Mouse (Mus musculus): ENCODE measurements around the gene Scd3. TPM values are rescaled to one million over a fixed set of nuclear protein-coding genes. Genes with fewer than 3 reads are reported as not detected.

Gene Scd3
- polyA plus RNA-seq, 1 experiment = not detected

GRCm38 (mm10) chr19:44266824-44267498, 63.9 kb downstream of the Scd3 start:
- Histone ChIP-seq H3K4me1 (ENCODE audit: control insufficient read depth, insufficient read depth, insufficient read length, low read length) (peaks cover 3% of the 10 kb centered on the region; the same call in 1 of the 2 replicates), H3K27ac (ENCODE audit: insufficient read depth, low read depth, low read length) (peak overlapping the region; percentile 37), H3K27me3 (ENCODE audit: control insufficient read depth, insufficient read depth, low read length) (no peaks in the 10 kb centered on the region), H3K36me3 (ENCODE audit: control insufficient read depth, insufficient read depth, low read length) (no peaks in the 10 kb centered on the region), H3K4me3 (ENCODE audit: low read depth, low read length) (peak overlapping the region; percentile 62)
- TF ChIP-seq CTCF (IDR thresholded peaks at IDR 0.05; ENCODE audit: extremely low read depth, insufficient read length, insufficient replicate concordance, low read depth, low read length) (no peak), POLR2A (IDR thresholded peaks at IDR 0.05; ENCODE audit: low read depth, low read length) (no peak)
- WGBS = under 1% methylated on average over 43 of the region's 43 CpGs

DNA sequence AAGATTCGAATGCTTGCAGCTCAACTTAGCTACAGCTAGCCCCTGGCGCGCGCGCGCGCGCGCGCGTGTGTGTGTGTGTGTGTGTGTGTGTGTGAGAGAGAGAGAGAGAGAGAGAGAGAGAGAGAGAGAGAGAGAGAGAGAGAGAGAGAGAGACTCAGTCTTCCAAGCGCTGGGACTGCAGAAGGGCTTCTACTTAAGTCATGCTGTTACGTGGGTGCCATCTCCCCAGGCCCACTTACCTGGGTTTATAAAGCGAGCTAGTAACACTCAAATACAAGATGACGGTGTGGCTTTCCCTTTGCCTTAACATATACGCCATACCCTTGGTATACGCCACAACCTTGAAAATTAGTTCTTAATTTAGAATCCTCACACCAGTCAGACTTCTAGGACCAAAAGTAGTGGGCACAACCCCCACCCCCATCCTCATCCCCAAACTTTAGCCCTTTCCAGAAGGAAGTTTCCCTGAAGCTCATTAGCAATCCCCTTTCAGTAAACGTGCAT, 64.5 kb downstream of the Scd3 start:
- no peak for TF ChIP-seq CTCF (IDR thresholded peaks at IDR 0.05; ENCODE audit: extremely low read depth, insufficient read length, insufficient replicate concordance, low read depth, low read length)
- no peak for TF ChIP-seq POLR2A (IDR thresholded peaks at IDR 0.05; ENCODE audit: low read depth, low read length)
- Histone ChIP-seq H3K4me3 (ENCODE audit: low read depth, low read length) (peak overlapping the region; percentile 62), H3K27me3 (ENCODE audit: control insufficient read depth, insufficient read depth, low read length) (no peaks in the 10 kb centered on the region), H3K36me3 (ENCODE audit: control insufficient read depth, insufficient read depth, low read length) (no peaks in the 10 kb centered on the region), H3K27ac (ENCODE audit: insufficient read depth, low read depth, low read length) (peak overlapping the region; percentile 37), H3K4me1 (ENCODE audit: control insufficient read depth, insufficient read depth, insufficient read length, low read length) (peaks cover 3% of the 10 kb centered on the region; the same call in 1 of the 2 replicates)
- 15% methylated on average over 18 of the region's 18 CpGs for WGBS

- WGBS = 70% methylated on average over 4 of the region's 4 CpGs
- no peaks in the 10 kb centered on the region for H3K27me3 ChIP-seq (ENCODE audit: control insufficient read depth, insufficient read depth, low read length)
- no peaks in the 10 kb centered on the region for H3K4me1 ChIP-seq (ENCODE audit: control insufficient read depth, insufficient read depth, insufficient read length, low read length)
- no peak for TF ChIP-seq POLR2A (IDR thresholded peaks at IDR 0.05; ENCODE audit: low read depth, low read length)
- no peak overlapping the region for H3K27ac ChIP-seq (ENCODE audit: insufficient read depth, low read depth, low read length)
- H3K36me3 ChIP-seq (ENCODE audit: control insufficient read depth, insufficient read depth, low read length) = no peaks in the 10 kb centered on the region
- H3K4me3 ChIP-seq (ENCODE audit: low read depth, low read length) = no peak overlapping the region
These were observed 70.6 kb downstream of the Scd3 start for GRCm38 (mm10) chr19:44273711-44274110.

GRCm38 (mm10) chr19:44274452-44274851, 71.4 kb downstream of the Scd3 start:
- 92% methylated on average over 4 of the region's 4 CpGs for WGBS
- no peaks in the 10 kb centered on the region for H3K4me1 ChIP-seq (ENCODE audit: control insufficient read depth, insufficient read depth, insufficient read length, low read length)
- no peak overlapping the region for H3K27ac ChIP-seq (ENCODE audit: insufficient read depth, low read depth, low read length)
- H3K27me3 ChIP-seq (ENCODE audit: control insufficient read depth, insufficient read depth, low read length) = no peaks in the 10 kb centered on the region
- no peaks in the 10 kb centered on the region for H3K36me3 ChIP-seq (ENCODE audit: control insufficient read depth, insufficient read depth, low read length)
- no peak overlapping the region for H3K4me3 ChIP-seq (ENCODE audit: low read depth, low read length)
- TF ChIP-seq POLR2A (IDR thresholded peaks at IDR 0.05; ENCODE audit: low read depth, low read length) = no peak
- TF ChIP-seq CTCF (IDR thresholded peaks at IDR 0.05; ENCODE audit: extremely low read depth, insufficient read length, insufficient replicate concordance, low read depth, low read length) = no peak

GRCm38 (mm10) chr19:44275418-44275817, 72.3 kb downstream of the Scd3 start:
- Histone ChIP-seq H3K27me3 (ENCODE audit: control insufficient read depth, insufficient read depth, low read length) (no peaks in the 10 kb centered on the region), H3K4me1 (ENCODE audit: control insufficient read depth, insufficient read depth, insufficient read length, low read length) (no peaks in the 10 kb centered on the region), H3K36me3 (ENCODE audit: control insufficient read depth, insufficient read depth, low read length) (no peaks in the 10 kb centered on the region), H3K27ac (ENCODE audit: insufficient read depth, low read depth, low read length) (no peak overlapping the region), H3K4me3 (ENCODE audit: low read depth, low read length) (no peak overlapping the region)
- TF ChIP-seq CTCF (IDR thresholded peaks at IDR 0.05; ENCODE audit: extremely low read depth, insufficient read length, insufficient replicate concordance, low read depth, low read length) (no peak), POLR2A (IDR thresholded peaks at IDR 0.05; ENCODE audit: low read depth, low read length) (no peak)
- WGBS = 86% methylated on average over 1 of the region's 1 CpGs

- Histone ChIP-seq H3K27ac (ENCODE audit: insufficient read depth, low read depth, low read length) (no peak overlapping the region), H3K36me3 (ENCODE audit: control insufficient read depth, insufficient read depth, low read length) (no peaks in the 10 kb centered on the region), H3K4me1 (ENCODE audit: control insufficient read depth, insufficient read depth, insufficient read length, low read length) (peaks cover 1% of the 10 kb centered on the region; the same call in 1 of the 2 replicates), H3K27me3 (ENCODE audit: control insufficient read depth, insufficient read depth, low read length) (no peaks in the 10 kb centered on the region), H3K4me3 (ENCODE audit: low read depth, low read length) (no peak overlapping the region)
- TF ChIP-seq CTCF (IDR thresholded peaks at IDR 0.05; ENCODE audit: extremely low read depth, insufficient read length, insufficient replicate concordance, low read depth, low read length) (no peak), POLR2A (IDR thresholded peaks at IDR 0.05; ENCODE audit: low read depth, low read length) (no peak)
- 45% methylated on average over 5 of the region's 5 CpGs for WGBS
These were observed 73.8 kb downstream of the Scd3 start for GRCm38 (mm10) chr19:44276861-44277260.

- Histone ChIP-seq H3K27me3 (ENCODE audit: control insufficient read depth, insufficient read depth, low read length) (no peaks in the 10 kb centered on the region), H3K4me1 (ENCODE audit: control insufficient read depth, insufficient read depth, insufficient read length, low read length) (peaks cover 4% of the 10 kb centered on the region; the same call in 1 of the 2 replicates), H3K36me3 (ENCODE audit: control insufficient read depth, insufficient read depth, low read length) (no peaks in the 10 kb centered on the region), H3K4me3 (ENCODE audit: low read depth, low read length) (no peak overlapping the region), H3K27ac (ENCODE audit: insufficient read depth, low read depth, low read length) (no peak overlapping the region)
- 89% methylated on average over 8 of the region's 8 CpGs for WGBS
- TF ChIP-seq POLR2A (IDR thresholded peaks at IDR 0.05; ENCODE audit: low read depth, low read length) (no peak), CTCF (IDR thresholded peaks at IDR 0.05; ENCODE audit: extremely low read depth, insufficient read length, insufficient replicate concordance, low read depth, low read length) (no peak)
These were observed 74.9 kb downstream of the Scd3 start for GRCm38 (mm10) chr19:44277931-44278330.
